Mouse (Mus musculus) inflammation-experienced regulatory T-cells, adult 6 months (primary cell): Measurements from ENCODE around the gene Slc6a6. TPM values are rescaled to one million over a fixed set of nuclear protein-coding genes. Genes with fewer than 3 reads are reported as not detected.

Source experiments
- ATAC-seq: one replicate; pipeline ENCODE4 v1.8.0; 2017
- polyA plus RNA-seq, 3 experiments: library from polyadenylated mRNA; unstranded; fragments of 100-300 nt; shearing (Covaris generic); gene quantifications; one replicate each; pipeline ENCODE4 v1.2.1; 2017

Gene Slc6a6
- polyA plus RNA-seq, 3 experiments from 2014 or later: 33.6 to 47.0 (median 35.3) TPM

DNA sequence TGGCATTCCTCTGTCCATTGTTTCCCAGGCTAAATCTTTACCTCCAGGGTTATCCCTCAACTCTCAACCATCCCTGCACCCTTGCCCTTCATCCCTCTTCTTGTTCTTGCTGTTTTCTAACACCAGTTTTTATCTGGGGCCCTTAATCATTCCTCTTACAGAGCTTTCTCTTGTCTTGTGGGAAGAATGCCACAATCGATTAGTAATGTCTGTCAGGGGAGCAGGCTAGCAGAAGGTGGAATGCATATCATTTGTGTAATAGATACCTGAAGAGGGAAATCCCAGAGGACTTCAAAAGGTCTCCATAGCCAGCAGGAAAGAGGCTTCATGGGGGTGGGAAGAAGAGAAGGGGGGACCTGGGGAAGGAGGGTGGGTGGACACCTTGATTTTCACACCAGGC lies 20.6 kb downstream of the Slc6a6 start:
- no peak for ATAC-seq

DNA sequence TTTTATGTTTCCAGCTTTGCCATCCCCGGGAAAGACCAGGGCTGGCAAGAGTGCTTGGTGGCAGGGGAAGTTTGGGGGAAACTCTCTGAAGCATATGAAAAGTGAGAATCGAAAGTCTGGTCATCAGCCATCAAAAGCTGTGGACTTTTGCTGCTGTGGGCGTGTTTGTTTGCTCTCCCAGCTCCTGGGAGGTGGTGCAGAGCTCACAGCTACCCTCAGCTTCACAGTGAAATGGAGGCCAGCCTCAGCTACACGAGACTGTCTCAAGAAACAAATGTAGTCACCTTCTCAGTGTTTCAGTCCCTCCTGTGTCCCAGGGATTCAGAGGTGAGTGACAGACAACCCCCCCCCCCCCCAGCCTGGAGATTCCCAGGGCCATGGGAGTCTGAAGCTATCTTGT lies 21.8 kb downstream of the Slc6a6 start:
- no peak for ATAC-seq

DNA sequence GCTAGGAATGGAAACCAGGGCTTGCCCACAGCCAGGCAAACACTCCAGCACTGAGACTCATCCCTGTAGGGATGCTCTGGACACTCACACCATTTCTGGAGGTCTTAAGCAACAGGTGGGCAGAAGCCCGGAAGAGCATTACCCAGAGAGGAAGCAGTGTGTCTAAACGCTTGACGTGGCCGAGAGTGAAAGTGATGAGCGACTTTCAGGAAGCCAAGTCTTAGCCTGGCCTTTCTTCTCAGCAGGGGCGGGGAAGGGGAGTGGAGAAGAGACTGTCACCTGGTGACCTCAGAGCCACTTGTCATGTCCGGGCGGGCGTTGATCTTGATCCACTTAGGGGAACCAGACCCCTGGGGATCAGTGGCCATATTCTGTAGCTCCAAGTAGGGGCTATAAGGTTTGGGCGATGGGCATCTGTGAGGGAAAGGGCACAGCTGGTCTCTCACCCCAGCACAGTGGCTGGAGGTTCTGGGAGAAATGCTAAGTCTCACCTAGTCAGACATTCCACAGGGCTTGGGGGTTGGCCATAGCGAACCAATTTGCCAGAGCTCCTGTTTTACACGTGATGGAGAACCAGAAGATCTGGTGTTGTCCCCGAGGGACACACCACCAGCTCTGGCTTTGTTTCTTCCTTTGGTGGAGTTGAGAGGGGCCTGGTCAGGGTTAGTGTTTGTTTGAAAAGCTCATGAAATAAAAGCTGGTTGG lies 22.4 kb downstream of the Slc6a6 start:
- peak; percentile 94 for ATAC-seq

DNA sequence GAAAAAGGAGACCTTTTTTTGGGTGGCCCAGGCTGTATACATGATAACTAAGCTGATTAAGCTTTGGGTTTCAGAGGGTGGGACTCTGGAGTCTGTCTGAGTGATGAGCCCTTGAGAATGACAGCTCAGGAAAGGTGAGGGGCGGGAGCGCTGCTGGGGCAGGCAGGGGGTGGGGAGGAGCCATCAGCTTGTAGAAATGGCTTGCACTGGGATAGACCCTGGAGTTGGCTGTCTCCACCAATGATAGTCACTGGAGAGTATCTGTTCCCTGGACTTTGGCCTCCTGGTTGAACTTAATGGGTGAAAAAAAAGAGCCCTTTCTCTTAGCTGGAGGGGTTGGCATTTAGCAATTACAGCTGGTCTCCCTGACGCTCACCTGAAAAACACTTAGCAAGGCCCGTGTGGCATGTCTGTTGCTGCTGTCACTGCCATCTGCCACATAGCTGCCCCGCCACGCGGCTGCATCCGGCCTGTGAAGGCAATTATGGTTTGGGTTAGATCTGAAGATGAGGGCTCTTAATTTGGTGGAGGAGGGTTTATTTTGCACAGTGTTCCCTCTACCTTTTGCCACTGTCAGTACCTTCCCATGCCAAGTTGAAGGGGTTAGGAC lies 23.5 kb downstream of the Slc6a6 start:
- no peak for ATAC-seq

DNA sequence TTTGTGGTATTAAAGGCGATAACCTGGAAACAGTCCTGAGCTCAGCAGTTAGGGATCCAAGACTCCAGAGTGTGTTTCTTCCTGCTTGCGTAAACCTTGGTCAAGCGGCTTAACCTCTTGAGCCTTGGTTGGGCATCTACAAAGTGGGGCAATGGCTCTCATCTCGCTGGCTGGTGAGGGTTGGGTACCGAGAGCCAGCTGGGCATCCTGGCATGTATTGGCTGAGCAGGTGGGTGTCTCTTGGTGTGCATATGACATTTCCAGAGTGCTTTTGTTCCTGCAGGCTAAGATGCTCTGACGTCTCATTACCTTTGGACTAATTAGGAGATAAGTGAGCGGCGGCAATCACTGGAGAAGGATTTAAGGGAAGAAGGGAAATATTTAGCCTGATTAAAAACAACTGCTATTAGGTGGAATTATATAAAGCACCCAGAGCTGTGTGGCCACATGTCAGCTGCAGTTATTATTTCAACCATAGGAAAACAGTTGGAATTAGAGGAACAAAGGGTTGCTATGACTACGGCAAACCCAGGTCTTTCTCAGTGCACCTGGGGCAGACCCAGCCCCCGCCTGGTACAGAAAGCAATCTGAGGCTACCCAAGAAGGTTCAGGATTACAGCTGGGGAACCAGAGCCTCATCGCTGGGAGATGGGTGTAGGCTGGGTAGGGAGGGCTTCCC lies 24.2 kb downstream of the Slc6a6 start:
- ATAC-seq: no peak

DNA sequence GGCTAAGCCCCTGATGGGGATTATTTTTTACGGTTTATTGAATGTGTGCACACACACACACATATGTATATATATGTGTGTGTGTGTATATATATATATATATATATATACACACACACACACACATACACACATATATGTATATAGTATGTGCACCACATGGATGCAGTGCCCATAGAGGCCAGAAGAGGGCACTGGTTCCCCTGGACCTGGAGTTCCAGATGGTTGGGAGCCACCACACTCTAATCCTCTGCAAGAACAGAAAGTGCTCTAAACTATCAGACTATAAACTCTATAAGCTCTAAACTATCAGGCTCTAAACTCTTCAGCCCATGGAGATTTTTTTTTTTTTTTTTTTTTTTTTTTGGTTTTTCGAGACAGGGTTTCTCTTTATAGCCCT lies 25.1 kb downstream of the Slc6a6 start:
- no peak for ATAC-seq

DNA sequence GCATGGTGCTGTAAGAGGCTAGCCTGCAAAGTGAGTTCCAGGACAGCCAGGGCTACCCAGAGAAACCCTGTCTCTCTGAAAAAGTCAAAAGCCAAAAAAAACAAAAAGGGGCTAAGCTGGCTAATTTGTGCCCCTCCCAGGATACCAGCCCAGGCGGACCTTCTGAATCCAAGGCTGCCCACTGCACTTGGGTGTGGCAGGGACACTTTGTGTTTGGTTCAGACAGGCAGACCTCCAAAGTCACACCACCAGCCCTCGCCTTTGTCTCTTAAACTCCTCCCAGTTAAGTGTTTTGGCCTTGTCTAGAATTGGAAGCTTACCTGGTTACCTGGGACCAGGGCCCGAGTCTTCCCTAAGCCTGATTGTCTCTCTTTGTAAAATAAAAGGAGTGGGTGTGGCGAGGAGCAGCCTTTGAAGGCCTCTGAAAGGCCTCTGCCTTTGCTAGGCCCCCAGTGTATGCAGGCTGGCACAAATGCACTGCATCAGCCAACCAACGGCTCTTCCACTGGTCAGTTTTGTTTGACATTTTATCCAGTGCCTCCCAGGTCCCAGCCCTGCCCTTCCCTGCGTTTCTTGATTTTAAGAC lies 26.6 kb downstream of the Slc6a6 start:
- ATAC-seq: no peak

DNA sequence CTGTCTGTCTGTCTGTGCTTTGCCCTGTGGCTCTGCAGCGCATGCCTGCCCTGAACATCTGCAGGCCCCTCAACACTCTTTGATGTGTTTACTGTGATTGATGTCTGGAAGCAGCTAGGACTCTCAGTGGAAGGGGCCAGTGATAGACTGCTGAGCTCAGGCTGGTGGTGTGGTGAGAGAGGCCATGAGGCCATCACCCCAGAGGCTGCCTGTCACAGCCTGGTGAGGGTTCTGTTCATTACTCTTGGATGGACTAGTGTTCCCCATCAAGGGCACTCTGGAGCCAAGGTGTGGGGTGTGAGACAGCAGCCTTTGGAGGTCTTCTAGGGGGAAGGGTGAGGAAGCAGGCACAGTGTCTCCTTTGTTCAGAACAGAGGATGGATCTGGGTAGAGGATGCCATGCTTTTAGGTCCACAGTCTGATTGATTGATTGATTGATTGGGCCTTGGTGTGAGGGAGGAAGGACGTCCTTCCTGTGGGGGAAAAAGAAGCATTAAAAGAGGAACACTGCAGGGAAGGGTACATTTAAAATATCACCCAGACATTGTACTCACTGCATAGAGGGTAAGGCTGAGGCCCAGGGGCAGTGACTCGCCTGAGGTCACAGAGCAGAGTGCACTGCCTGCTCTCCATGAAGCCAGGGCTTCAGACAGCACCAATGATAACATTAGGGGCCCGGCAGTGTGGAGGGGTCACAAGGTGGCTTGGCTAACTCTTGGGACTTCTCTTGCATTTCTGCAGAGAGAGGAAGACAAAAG lies 28.4 kb downstream of the Slc6a6 start:
- ATAC-seq: no peak

DNA sequence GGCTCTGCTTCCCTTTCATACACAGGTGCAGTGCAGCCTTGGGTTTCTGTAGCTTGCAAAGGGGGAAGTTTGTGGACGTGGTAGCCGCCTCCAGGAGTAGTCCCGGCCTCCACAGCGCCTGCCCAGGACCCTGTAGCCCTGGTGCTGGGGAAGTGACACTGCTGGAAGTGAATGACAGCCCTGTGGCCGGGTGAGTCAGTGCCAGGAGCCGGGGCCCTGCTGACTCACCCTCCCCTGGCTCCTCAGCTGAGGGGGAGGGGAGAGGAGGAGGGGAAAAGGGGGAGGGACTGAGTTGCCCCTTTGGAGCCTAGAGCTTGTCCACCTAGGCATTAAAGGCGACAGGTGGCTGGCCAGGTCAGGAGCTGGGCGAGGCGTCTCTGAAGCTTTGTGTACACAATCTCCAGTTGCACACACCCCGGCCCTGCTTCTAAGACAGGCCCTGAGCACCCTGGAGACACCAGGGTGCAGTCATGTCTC lies 29.0 kb downstream of the Slc6a6 start:
- no peak for ATAC-seq

DNA sequence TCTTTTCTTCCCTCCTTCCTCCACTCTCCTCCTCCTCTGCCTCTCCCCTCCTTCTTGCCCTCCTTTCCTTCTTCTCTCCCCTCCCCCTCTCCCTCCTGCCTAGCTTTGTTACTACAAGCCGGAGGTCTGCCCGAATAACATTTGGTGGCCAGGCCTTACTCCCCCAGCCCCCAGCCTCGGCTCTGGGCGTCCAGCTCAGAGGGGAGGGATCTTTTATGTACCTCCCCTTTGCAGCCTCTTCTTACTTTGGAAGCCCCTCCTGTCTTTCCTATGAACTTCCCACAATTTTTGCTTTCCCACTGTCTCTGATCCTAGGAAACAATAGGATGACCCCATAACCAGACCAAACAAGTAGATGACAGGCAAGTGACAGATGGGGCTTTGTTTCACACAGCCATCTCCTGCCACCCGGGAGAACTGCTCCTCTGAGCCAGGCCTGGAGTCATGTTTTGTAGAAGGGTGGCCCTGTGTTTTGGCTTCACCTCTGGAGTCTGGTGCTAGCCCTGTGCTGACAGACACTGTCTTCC lies 29.6 kb downstream of the Slc6a6 start:
- no peak for ATAC-seq

DNA sequence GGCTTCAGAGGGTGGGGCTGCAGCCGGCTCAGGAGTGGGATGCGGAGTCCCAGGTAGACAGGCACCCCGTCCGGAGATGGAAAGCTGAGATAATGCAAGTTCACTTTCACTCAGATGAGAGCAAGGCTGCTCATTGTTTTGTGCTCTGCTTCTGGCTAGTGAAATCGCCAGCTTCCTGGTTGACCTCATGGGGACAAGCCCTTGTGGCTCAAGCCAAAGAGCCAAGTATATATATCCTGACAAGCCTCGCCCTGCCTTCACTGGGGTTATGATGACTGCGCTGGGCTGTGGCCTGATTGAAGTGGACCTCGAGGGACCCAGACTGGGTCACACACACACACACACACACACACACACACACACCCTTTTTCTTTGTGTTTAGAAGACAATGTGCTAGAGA lies 31.2 kb downstream of the Slc6a6 start:
- no peak for ATAC-seq

DNA sequence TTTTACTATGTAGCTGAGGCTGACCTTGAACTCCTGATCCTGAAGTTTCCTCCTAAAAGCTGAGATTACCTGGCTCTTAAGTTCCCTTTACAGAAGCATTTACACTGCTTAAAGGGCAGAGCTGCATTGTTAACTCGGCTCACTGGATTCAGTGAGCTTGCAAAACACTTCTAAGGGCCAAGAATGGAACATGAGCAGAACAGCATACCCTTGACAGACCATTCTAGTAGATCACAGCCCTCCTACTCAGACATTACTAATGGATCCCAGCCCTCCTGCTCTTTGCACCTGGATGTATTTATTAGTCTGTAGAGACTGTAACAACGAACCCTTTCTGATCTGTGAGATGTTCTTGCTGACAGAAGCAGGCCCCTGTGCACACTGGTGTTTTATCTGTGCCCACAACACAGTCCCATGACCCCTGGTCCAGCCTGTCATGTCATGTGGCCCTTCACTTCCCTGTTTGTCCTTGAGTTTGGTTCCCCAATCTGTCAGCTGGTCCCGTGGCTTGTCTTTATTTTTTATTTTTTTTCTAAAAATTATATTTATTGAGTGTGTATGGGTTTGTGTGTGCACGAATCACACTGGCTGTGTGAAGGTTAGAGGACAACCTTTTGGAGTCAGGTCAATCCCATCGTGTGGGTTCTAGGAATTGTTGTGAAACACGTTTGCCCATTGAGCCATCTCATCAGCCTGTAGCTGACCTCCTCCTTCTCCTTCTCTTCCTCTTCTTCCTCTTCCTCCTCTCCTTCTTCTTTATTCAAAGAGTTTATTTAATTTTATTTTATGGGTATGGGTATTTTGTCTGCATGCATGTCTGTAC lies 32.3 kb downstream of the Slc6a6 start:
- no peak for ATAC-seq

DNA sequence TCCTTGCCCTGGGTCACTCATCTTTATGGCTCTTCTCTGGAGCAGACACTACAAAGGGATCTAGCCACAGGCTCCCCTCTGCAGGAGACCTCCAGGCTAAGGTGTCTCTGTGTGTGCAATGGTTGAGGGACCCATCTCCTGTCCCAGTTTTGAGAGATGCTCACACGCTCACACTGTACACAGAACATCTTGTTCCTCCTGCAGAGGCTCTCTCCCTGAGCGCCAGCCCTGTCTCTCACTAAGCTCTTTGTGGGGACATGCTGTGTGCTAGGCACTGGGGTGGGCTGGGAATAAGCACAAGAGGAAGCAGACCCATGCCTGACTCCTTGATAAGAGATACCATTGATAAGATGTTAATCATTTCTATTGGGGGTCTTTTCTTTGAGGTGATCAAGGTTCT lies 34.2 kb downstream of the Slc6a6 start:
- no peak for ATAC-seq

DNA sequence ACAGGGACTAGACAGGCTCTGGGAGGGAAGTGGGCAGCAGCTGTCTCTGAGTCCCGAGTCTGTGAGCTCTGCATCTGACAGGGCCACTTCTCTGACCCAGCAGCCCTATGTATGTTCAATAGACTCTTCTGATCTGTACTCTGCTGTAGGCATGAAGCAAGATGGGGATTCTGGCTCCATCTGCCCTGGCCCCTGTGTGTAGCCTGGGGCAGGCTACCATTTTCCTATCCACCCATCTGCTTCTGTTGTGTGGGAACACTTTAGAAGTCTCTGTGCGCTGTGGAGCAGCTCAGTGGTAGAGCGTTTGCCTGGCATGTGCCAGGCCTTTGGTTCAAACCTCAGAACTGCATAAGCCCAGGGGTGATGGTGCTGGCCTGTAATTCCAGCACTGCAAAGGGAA lies 34.8 kb downstream of the Slc6a6 start:
- no peak for ATAC-seq

DNA sequence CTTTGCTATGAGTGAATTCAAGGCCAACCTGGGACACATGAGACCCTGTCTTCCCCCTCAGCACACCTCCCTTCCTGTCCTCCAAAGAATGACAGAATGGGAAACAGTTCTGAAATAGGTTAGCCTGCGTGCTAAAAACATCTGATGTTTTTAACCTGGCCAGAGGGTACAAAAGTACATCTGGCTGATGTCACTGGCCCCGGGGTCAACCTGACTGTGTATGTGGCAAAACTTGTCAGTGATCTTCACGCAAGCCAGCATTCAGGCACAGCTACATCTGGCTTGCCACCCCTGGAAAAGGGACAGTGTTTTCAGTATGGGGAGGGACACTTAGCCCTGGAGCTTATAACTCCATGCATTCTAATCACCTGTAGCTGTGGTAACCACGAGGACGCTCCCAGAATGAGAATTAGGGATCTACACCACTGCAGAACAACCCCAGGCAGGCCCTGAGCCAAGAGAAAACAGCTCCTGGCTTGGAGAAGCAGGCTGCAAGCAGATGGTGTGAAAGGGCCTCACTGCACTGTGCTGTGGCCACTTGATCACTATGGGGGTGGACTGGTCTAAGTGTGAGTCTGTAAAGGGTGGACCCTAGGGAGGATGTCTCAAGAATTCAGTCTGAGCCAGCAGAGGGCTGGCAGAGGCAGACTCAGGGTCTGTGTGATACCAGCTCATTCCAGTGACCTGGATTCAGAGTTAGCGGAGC lies 35.3 kb downstream of the Slc6a6 start:
- ATAC-seq: no peak

DNA sequence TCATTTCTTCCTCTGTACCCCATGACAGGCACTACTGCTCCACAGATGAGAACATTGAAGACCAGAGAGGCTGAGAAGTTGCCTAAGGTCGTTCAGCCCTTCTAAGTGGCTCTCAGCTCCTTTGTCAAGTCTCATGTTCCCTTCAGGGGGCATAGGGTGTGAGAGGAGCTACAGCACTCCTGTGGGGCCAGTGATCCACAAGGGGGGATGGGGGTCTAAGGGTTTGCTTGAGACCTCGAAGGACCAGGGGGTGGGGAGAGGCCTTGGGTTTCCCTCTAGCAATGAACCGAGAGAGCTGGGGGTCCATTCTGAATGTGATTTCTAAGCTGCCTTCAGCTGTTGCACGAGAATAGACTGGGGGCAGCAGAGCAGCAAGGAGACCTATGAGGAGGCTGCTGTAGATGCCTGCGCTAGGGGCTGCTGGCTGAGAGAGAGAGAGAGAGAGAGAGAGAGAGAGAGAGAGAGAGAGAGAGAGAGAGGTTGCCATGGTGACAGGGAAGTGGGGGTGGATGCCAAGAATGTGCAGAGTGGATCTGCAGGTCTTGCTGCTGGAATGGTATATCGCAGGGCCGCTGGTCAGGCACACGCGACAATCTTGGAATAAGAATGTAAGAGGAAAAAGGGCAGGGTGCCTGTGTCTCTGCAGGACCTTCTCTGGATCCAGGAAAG lies 36.1 kb downstream of the Slc6a6 start:
- ATAC-seq: no peak

DNA sequence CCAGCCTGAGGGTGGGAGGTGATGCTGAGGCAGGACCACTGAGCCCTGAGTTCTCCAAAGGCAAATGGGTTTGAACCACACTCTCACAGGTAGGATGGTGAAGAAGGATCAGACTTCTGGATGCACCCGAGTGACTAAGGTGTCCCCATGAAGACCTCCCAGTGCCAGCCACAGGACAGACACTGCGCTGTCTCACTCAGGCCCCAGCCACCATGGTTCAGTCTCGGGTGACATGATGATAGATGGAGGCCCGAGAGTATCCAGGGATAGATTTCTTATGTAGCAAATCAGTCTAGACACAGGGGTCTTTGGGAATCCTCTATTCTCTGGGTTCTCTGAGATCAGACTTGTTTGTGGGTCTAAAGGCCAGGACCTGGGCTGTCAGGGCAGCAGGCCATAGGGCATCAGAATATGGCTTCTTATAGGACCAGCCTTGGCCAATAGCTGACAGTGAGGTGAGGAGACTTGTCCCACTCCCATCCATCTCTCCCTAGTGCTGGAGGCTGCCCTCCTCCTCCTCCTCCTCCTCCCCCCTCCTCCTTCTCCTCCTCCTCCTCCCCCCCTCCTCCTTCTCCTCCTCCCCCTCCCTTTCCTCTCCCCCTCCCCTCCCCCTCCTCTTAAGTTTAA lies 36.8 kb downstream of the Slc6a6 start:
- ATAC-seq: no peak

DNA sequence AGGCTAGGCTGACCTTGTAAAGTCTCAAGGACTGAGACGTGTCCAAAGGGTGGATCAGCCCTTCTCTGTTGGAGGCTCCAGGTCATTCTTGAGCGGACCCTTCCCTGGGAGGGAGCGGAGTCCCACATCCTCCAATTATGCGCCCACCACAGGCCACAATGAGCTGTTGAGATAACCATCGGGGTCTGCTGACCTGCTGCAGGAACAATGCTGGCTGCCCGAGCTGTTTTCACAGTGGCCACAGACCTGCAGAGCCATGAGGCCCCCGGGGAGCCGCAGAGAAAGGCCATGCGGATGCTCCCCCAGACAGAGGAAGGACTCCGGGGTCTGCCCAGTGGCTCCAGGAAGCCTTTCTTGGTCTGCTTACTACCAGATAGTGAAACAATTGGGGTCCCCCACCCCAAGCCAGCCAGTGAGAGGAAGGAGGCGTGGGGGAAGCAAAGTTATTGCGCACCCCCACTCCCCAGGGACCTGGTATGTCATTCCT lies 37.4 kb downstream of the Slc6a6 start:
- ATAC-seq: no peak

DNA sequence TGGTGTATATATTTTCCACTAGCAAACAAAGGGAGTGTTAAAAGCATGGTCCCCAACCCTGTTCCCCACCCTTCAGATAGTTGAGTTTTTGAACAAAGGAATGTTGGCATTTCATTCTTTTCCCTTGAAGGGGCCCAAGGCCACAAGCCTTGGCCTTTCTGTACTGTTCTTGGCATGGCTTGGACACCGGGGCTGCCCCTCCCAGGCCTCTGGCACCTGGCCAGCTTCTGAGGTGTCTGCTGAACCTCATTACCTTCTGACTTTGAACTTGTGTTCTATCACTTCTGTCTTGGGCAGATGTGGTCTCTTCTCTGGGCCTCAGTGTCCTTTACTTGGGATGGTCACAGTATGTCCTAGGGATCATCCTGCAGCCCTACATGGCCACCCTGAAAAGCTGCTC lies 43.5 kb downstream of the Slc6a6 start:
- ATAC-seq: no peak
